Mouse (Mus musculus): ENCODE measurements around the gene Pard3b. TPM values are rescaled to one million over a fixed set of nuclear protein-coding genes. Genes with fewer than 3 reads are reported as not detected.

The Pard3b gene
- total and polyA plus RNA-seq, 3 experiments = 2.2 to 13.9 (median 13.8) TPM

GRCm38 (mm10) chr1:62619456-62619855 lies 980.8 kb downstream of the Pard3b start:
- Histone ChIP-seq H3K27ac (no peak overlapping the region), H3K4me3 (no peak overlapping the region), H3K36me3 (ENCODE audit: control insufficient read depth, insufficient read depth, low read length) (no peaks in the 10 kb centered on the region), H3K79me2 (replicated peaks; ENCODE audit: control insufficient read depth, insufficient read depth, low read length) (no peaks in the 10 kb centered on the region), H3K27me3 (ENCODE audit: control insufficient read depth, insufficient read depth, low read length) (no peaks in the 10 kb centered on the region), H3K4me1 (ENCODE audit: control insufficient read depth, insufficient read depth, low read length) (no peaks in the 10 kb centered on the region), H3K9ac (ENCODE audit: low read depth, low read length) (no peak overlapping the region)
- no peak for TF ChIP-seq POLR2A (IDR thresholded peaks at IDR 0.05; ENCODE audit: insufficient read depth, low read depth, low read length)
- TF ChIP-seq CTCF (IDR thresholded peaks at IDR 0.05) = no peak
- TF ChIP-seq EP300 (IDR thresholded peaks at IDR 0.05; ENCODE audit: insufficient read depth, low read depth, low read length) = no peak
- intact Hi-C loops (cut with DNase I) = no loop called here
- 98% methylated on average over 5 of the region's 5 CpGs for WGBS
- no peak for DNase-seq

- H3K27ac ChIP-seq = no peak overlapping the region
- no peaks in the 10 kb centered on the region for H3K27me3 ChIP-seq (ENCODE audit: control insufficient read depth, insufficient read depth, low read length)
- intact Hi-C loops (cut with DNase I) = no loop called here
- TF ChIP-seq EP300 (IDR thresholded peaks at IDR 0.05; ENCODE audit: insufficient read depth, low read depth, low read length) (no peak), CTCF (IDR thresholded peaks at IDR 0.05) (no peak), POLR2A (IDR thresholded peaks at IDR 0.05; ENCODE audit: insufficient read depth, low read depth, low read length) (no peak)
- no peaks in the 10 kb centered on the region for H3K79me2 ChIP-seq (replicated peaks; ENCODE audit: control insufficient read depth, insufficient read depth, low read length)
- no peak overlapping the region for H3K4me3 ChIP-seq
- DNase-seq = no peak
- WGBS = 88% methylated on average over 1 of the region's 1 CpGs
- H3K4me1 ChIP-seq (ENCODE audit: control insufficient read depth, insufficient read depth, low read length) = no peaks in the 10 kb centered on the region
- H3K36me3 ChIP-seq (ENCODE audit: control insufficient read depth, insufficient read depth, low read length) = no peaks in the 10 kb centered on the region
- H3K9ac ChIP-seq (ENCODE audit: low read depth, low read length) = no peak overlapping the region
Observed at GRCm38 (mm10) chr1:62622447-62622846, 983.8 kb downstream of the Pard3b start.

GRCm38 (mm10) chr1:62624166-62624565 lies 985.5 kb downstream of the Pard3b start:
- H3K4me3 ChIP-seq = no peak overlapping the region
- H3K27me3 ChIP-seq (ENCODE audit: control insufficient read depth, insufficient read depth, low read length) = no peaks in the 10 kb centered on the region
- H3K9ac ChIP-seq (ENCODE audit: low read depth, low read length) = no peak overlapping the region
- no peaks in the 10 kb centered on the region for H3K4me1 ChIP-seq (ENCODE audit: control insufficient read depth, insufficient read depth, low read length)
- H3K79me2 ChIP-seq (replicated peaks; ENCODE audit: control insufficient read depth, insufficient read depth, low read length) = no peaks in the 10 kb centered on the region
- TF ChIP-seq CTCF (IDR thresholded peaks at IDR 0.05) (no peak), POLR2A (IDR thresholded peaks at IDR 0.05; ENCODE audit: insufficient read depth, low read depth, low read length) (no peak), EP300 (IDR thresholded peaks at IDR 0.05; ENCODE audit: insufficient read depth, low read depth, low read length) (no peak)
- no peak overlapping the region for H3K27ac ChIP-seq
- no peaks in the 10 kb centered on the region for H3K36me3 ChIP-seq (ENCODE audit: control insufficient read depth, insufficient read depth, low read length)
- intact Hi-C loops (cut with DNase I) = no loop called here
- no peak for DNase-seq
- 85% methylated on average over 2 of the region's 2 CpGs for whole genome bisulfite sequencing

- Histone ChIP-seq H3K27ac (no peak overlapping the region), H3K9ac (ENCODE audit: low read depth, low read length) (no peak overlapping the region), H3K79me2 (replicated peaks; ENCODE audit: control insufficient read depth, insufficient read depth, low read length) (no peaks in the 10 kb centered on the region), H3K27me3 (ENCODE audit: control insufficient read depth, insufficient read depth, low read length) (no peaks in the 10 kb centered on the region), H3K4me1 (ENCODE audit: control insufficient read depth, insufficient read depth, low read length) (no peaks in the 10 kb centered on the region), H3K36me3 (ENCODE audit: control insufficient read depth, insufficient read depth, low read length) (no peaks in the 10 kb centered on the region), H3K4me3 (no peak overlapping the region)
- intact Hi-C loops (cut with DNase I) = no loop called here
- TF ChIP-seq CTCF (IDR thresholded peaks at IDR 0.05) (no peak), EP300 (IDR thresholded peaks at IDR 0.05; ENCODE audit: insufficient read depth, low read depth, low read length) (no peak), POLR2A (IDR thresholded peaks at IDR 0.05; ENCODE audit: insufficient read depth, low read depth, low read length) (no peak)
- DNase-seq = no peak
- 91% methylated on average over 6 of the region's 6 CpGs for WGBS
Observed at GRCm38 (mm10) chr1:62624836-62625235, 986.2 kb downstream of the Pard3b start.

- no peaks in the 10 kb centered on the region for H3K36me3 ChIP-seq (ENCODE audit: control insufficient read depth, insufficient read depth, low read length)
- 84% methylated on average over 4 of the region's 4 CpGs for WGBS
- H3K4me3 ChIP-seq = no peak overlapping the region
- no peak for TF ChIP-seq CTCF (IDR thresholded peaks at IDR 0.05)
- no peak for TF ChIP-seq POLR2A (IDR thresholded peaks at IDR 0.05; ENCODE audit: insufficient read depth, low read depth, low read length)
- H3K4me1 ChIP-seq (ENCODE audit: control insufficient read depth, insufficient read depth, low read length) = no peaks in the 10 kb centered on the region
- H3K79me2 ChIP-seq (replicated peaks; ENCODE audit: control insufficient read depth, insufficient read depth, low read length) = no peaks in the 10 kb centered on the region
- no peak for DNase-seq
- H3K27ac ChIP-seq = no peak overlapping the region
- intact Hi-C loops (cut with DNase I) = no loop called here
- H3K9ac ChIP-seq (ENCODE audit: low read depth, low read length) = no peak overlapping the region
- H3K27me3 ChIP-seq (ENCODE audit: control insufficient read depth, insufficient read depth, low read length) = no peaks in the 10 kb centered on the region
Observed at GRCm38 (mm10) chr1:62625332-62625731, 986.7 kb downstream of the Pard3b start.

- DNase-seq = no peak
- no peak overlapping the region for H3K9ac ChIP-seq (ENCODE audit: low read depth, low read length)
- 87% methylated on average over 10 of the region's 10 CpGs for WGBS
- H3K27ac ChIP-seq = no peak overlapping the region
- no peaks in the 10 kb centered on the region for H3K27me3 ChIP-seq (ENCODE audit: control insufficient read depth, insufficient read depth, low read length)
- TF ChIP-seq EP300 (IDR thresholded peaks at IDR 0.05; ENCODE audit: insufficient read depth, low read depth, low read length) (no peak), POLR2A (IDR thresholded peaks at IDR 0.05; ENCODE audit: insufficient read depth, low read depth, low read length) (no peak), CTCF (IDR thresholded peaks at IDR 0.05) (no peak)
- H3K79me2 ChIP-seq (replicated peaks; ENCODE audit: control insufficient read depth, insufficient read depth, low read length) = no peaks in the 10 kb centered on the region
- no peaks in the 10 kb centered on the region for H3K4me1 ChIP-seq (ENCODE audit: control insufficient read depth, insufficient read depth, low read length)
- no peaks in the 10 kb centered on the region for H3K36me3 ChIP-seq (ENCODE audit: control insufficient read depth, insufficient read depth, low read length)
- intact Hi-C loops (cut with DNase I) = no loop called here
- no peak overlapping the region for H3K4me3 ChIP-seq
Observed at GRCm38 (mm10) chr1:62625819-62626505, 987.3 kb downstream of the Pard3b start.
